Mouse (Mus musculus): ENCODE measurements around the gene Timm10. TPM values are rescaled to one million over a fixed set of nuclear protein-coding genes. Genes with fewer than 3 reads are reported as not detected.

The Timm10 gene
- total and polyA plus RNA-seq, 2 experiments from 2014 or later: 62.5 to 85.0 TPM

DNA sequence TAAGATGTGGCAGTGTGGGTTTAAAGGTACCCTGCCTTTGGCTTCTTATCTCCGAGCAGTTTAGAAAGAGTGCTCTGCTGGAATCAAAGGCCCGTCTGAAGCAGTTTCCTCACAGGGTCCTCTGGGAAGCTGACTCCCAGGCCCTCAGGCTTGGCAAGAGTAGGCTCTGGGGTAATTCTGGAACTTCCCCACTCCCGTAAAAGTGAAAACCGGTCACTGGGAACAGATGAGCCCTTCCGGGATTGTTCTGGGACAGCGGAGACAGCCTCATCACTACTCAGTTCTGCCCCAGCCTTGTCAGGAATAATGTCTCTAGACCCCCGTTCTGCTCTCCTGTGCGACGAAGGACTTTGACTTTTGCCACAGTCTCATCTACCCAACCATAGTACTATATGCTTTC, 36.4 kb upstream of the Timm10 start:
- WGBS: 61% methylated on average over 9 of the region's 9 CpGs
- H3K27ac ChIP-seq (ENCODE audit: low read depth, low read length): no peak overlapping the region
- no peak for TF ChIP-seq CTCF (IDR thresholded peaks at IDR 0.05)
- DNase-seq (ENCODE audit: low spot score): no peak
- no peaks in the 10 kb centered on the region for H3K36me3 ChIP-seq (ENCODE audit: insufficient read depth, low read length)
- H3K27me3 ChIP-seq (ENCODE audit: insufficient read depth, low read length): no peaks in the 10 kb centered on the region
- 0 out of 2 replicates have a peak overlapping the region, but pooled peaks have one; percentile 13 for H3K9ac ChIP-seq (replicated peaks; ENCODE audit: low read length, poor library complexity, severe bottlenecking)
- ATAC-seq (ENCODE audit: low FRiP score): no peak
- no peaks in the 10 kb centered on the region for H3K9me3 ChIP-seq (ENCODE audit: low read length)
- H3K4me2 ChIP-seq (ENCODE audit: low read depth, low read length, poor library complexity, severe bottlenecking): no peak overlapping the region
- H3K4me1 ChIP-seq (ENCODE audit: insufficient read depth, low read length): no peaks in the 10 kb centered on the region
- H3K4me3 ChIP-seq (ENCODE audit: low read depth, low read length): no peak overlapping the region

DNA sequence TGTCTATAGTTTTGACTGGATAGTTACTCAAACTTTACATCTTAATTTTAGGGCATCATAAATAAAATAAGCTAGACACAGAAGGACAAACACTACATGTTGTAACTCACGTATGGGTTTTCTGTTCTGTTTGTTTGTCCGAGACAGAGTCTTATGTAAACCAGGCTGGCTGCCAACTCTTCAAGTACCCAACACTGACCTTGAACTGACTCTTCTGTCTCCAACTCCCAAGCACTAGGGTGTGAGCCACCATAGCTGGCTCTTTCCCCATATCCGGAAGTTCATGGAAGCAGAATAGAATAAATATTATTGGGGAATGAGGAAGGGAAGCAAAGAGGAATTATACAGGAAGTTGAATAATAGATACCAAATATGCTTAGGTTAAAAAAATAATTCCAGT, 34.3 kb upstream of the Timm10 start:
- Histone ChIP-seq H3K27me3 (ENCODE audit: insufficient read depth, low read length) (no peaks in the 10 kb centered on the region), H3K4me1 (ENCODE audit: insufficient read depth, low read length) (no peaks in the 10 kb centered on the region), H3K36me3 (ENCODE audit: insufficient read depth, low read length) (no peaks in the 10 kb centered on the region), H3K27ac (ENCODE audit: low read depth, low read length) (no peak overlapping the region), H3K4me3 (ENCODE audit: low read depth, low read length) (no peak overlapping the region), H3K9me3 (ENCODE audit: low read length) (no peaks in the 10 kb centered on the region), H3K4me2 (ENCODE audit: low read depth, low read length, poor library complexity, severe bottlenecking) (no peak overlapping the region), H3K9ac (replicated peaks; ENCODE audit: low read length, poor library complexity, severe bottlenecking) (no peak overlapping the region)
- 81% methylated on average over 3 of the region's 3 CpGs for WGBS
- DNase-seq (ENCODE audit: low spot score) (no peak), ATAC-seq (ENCODE audit: low FRiP score) (no peak)
- no peak for TF ChIP-seq CTCF (IDR thresholded peaks at IDR 0.05)

DNA sequence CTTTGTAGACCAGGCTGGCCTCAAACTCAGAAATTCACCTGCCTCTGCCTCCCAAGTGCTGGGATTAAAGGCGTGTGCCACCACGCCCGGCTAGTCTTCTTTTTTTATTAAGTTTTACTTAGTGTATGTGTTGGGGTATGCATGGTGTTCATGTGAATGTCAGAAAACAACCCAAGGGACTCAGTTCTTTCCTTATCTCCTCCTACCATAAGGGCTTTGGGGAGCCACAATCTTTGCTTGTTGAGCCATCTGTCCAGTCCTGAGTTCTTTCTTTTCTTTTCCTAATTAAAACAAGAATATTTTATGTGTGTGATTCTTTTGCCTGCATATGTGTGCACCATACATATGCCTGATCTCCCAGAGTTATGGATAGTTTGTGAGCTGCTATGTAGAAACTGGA, 33.6 kb upstream of the Timm10 start:
- no peaks in the 10 kb centered on the region for H3K27me3 ChIP-seq (ENCODE audit: insufficient read depth, low read length)
- no peak overlapping the region for H3K4me2 ChIP-seq (ENCODE audit: low read depth, low read length, poor library complexity, severe bottlenecking)
- H3K9ac ChIP-seq (replicated peaks; ENCODE audit: low read length, poor library complexity, severe bottlenecking): no peak overlapping the region
- H3K9me3 ChIP-seq (ENCODE audit: low read length): no peaks in the 10 kb centered on the region
- DNase-seq (ENCODE audit: low spot score) (no peak), ATAC-seq (ENCODE audit: low FRiP score) (no peak)
- H3K4me1 ChIP-seq (ENCODE audit: insufficient read depth, low read length): no peaks in the 10 kb centered on the region
- H3K36me3 ChIP-seq (ENCODE audit: insufficient read depth, low read length): no peaks in the 10 kb centered on the region
- no peak overlapping the region for H3K4me3 ChIP-seq (ENCODE audit: low read depth, low read length)
- TF ChIP-seq CTCF (IDR thresholded peaks at IDR 0.05): no peak
- 86% methylated on average over 3 of the region's 3 CpGs for WGBS
- no peak overlapping the region for H3K27ac ChIP-seq (ENCODE audit: low read depth, low read length)

DNA sequence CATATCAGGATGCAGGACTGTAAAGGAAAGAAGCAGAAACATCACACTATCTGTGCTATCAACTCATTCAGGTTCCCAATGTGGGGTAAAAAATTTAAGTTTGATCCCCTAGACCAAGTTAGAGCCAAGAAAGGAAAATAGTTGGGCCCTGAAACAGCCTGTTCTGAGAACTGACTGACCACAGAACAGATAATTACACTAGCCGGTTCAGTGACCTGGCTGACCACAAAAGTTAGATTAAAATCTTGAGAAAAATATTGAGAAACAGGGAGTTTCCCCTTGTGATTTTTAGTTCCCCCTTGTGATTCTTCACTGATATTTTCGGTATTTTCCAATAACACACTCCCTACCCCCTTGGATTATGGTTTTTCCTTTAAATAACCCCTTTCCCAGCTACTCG, 32.9 kb upstream of the Timm10 start:
- H3K36me3 ChIP-seq (ENCODE audit: insufficient read depth, low read length): no peaks in the 10 kb centered on the region
- no peak overlapping the region for H3K9ac ChIP-seq (replicated peaks; ENCODE audit: low read length, poor library complexity, severe bottlenecking)
- no peak overlapping the region for H3K4me2 ChIP-seq (ENCODE audit: low read depth, low read length, poor library complexity, severe bottlenecking)
- no peak overlapping the region for H3K4me3 ChIP-seq (ENCODE audit: low read depth, low read length)
- DNase-seq (ENCODE audit: low spot score) (no peak), ATAC-seq (ENCODE audit: low FRiP score) (no peak)
- no peaks in the 10 kb centered on the region for H3K27me3 ChIP-seq (ENCODE audit: insufficient read depth, low read length)
- 90% methylated on average over 3 of the region's 3 CpGs for WGBS
- no peaks in the 10 kb centered on the region for H3K4me1 ChIP-seq (ENCODE audit: insufficient read depth, low read length)
- H3K9me3 ChIP-seq (ENCODE audit: low read length): no peaks in the 10 kb centered on the region
- H3K27ac ChIP-seq (ENCODE audit: low read depth, low read length): no peak overlapping the region
- no peak for TF ChIP-seq CTCF (IDR thresholded peaks at IDR 0.05)

DNA sequence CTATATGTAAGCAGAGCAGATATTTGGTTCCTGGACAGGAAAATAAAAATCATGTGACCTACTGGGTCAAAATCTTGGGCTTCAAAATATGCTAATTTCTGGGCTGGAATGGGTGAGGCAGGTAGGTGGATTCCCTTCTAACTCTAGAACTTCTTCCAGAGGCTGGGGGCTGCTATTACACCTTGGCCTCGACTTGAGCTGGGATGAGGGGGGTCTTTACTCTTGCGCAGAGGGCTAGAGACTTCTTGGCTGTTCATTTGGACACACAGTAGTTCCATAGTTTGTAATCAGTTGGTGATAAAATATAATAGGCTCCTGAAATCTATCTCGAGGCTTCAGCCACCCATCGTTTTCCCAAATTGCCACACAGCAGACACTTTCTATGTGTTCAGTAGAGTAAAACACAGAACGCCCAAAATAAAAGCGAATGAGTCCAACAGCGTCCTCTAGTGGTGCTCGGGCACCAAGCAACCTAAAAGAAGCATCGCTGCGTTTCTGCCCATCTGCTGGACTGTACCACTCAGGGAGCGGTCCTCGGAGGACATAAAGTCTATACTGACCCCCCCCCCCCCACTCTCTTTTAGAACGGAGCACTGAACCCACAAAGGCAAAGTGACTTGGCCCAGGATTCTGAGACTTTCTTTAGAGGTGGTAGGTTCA, 28.8 kb upstream of the Timm10 start:
- H3K4me3 ChIP-seq (ENCODE audit: low read depth, low read length): peak overlapping the region; percentile 52
- peak; percentile 93 for DNase-seq (ENCODE audit: low spot score)

DNA sequence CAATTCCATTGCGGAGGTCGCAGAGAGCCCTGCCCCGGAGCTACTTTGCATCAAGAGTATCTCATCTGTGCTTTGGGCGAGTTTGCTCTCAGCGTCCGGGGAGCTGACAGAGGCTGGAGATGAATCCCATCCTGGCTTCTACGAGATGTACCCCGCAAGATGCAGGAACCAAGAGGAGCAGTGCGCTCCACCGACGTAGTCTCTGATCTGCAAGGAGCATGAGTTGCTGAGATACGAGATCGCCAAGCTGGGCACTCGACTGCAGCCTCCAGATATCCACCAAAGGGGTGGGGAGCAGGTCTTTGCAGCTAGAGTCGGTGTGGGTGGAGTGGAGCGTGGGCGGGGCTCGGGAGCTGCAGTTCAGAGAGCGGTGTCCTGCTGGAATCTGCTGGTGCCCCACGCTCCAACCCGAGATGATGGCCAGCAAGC, 28.3 kb upstream of the Timm10 start, which contains the start of gene Ube2l6:
Gene Ube2l6 (plus strand): TSS at position 336 of the 429 bp plus-strand sequence.
- Histone ChIP-seq H3K4me3 (ENCODE audit: low read depth, low read length) (peak within 1 kb of the TSS; percentile 52), H3K4me1 (ENCODE audit: insufficient read depth, low read length) (no peaks in the 10 kb centered on the region; the same call in 1 of the 2 replicates), H3K4me2 (ENCODE audit: low read depth, low read length, poor library complexity, severe bottlenecking) (peak within 1 kb of the TSS; percentile 98), H3K36me3 (ENCODE audit: insufficient read depth, low read length) (no peaks in the 10 kb centered on the region), H3K9me3 (ENCODE audit: low read length) (no peaks in the 10 kb centered on the region), H3K27ac (ENCODE audit: low read depth, low read length) (no peak within 1 kb of the TSS), H3K27me3 (ENCODE audit: insufficient read depth, low read length) (no peaks in the 10 kb centered on the region), H3K9ac (replicated peaks; ENCODE audit: low read length, poor library complexity, severe bottlenecking) (peak within 1 kb of the TSS; percentile 56)
- DNase-seq (ENCODE audit: low spot score) (peak; percentile 52), ATAC-seq (ENCODE audit: low FRiP score) (peak; percentile 76)
- no peak for TF ChIP-seq CTCF (IDR thresholded peaks at IDR 0.05)
- under 1% methylated on average over 21 of the region's 21 CpGs for WGBS

More for the DNA sequence above, 28.8 kb upstream of the Timm10 start:
- ATAC-seq (ENCODE audit: low FRiP score): peak; percentile 64
- Histone ChIP-seq H3K9ac (replicated peaks; ENCODE audit: low read length, poor library complexity, severe bottlenecking) (peak overlapping the region; percentile 56), H3K4me1 (ENCODE audit: insufficient read depth, low read length) (no peaks in the 10 kb centered on the region; the same call in 1 of the 2 replicates), H3K4me2 (ENCODE audit: low read depth, low read length, poor library complexity, severe bottlenecking) (peak overlapping the region; percentile 98), H3K27me3 (ENCODE audit: insufficient read depth, low read length) (no peaks in the 10 kb centered on the region), H3K9me3 (ENCODE audit: low read length) (no peaks in the 10 kb centered on the region), H3K27ac (ENCODE audit: low read depth, low read length) (no peak overlapping the region), H3K36me3 (ENCODE audit: insufficient read depth, low read length) (no peaks in the 10 kb centered on the region)
- TF ChIP-seq CTCF (IDR thresholded peaks at IDR 0.05): peak; percentile 88
- 9% methylated on average over 13 of the region's 13 CpGs for WGBS

Data from midbrain, postnatal 0 days (tissue).